31 mouse cellular contexts compared by ENCODE assay signal in the genomic region with DNA sequence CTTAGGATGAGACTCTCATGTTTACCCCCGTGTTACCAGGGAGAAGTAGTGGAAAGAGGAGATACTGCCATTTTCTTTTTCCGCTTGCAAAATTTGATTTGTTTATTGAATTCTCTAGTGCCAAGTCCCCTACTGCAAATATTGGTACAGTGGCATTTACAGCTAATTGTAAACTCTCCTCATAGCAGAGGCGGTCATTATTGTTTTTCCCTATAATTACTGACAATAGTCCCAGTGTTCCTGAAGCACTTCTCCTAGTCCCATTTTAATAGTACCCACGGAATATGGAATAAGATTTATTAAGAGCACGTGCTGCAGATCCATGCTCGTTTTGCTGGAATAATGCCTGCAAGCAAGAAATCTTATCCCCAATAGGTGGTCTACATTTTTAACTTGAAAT.
DNase-seq lines count a peak whose midpoint lies in the region; ATAC-seq and TF ChIP-seq lines count a peak whose summit lies in the region.
"Had no signal": no experiment of that assay in that cellular context is flagged by ENCODE, and none has a peak within 500 bp of the region (broad histone marks: within the 10 kb centered on the region; RNA-seq: fewer than 3 reads in every experiment).

No protein-coding gene starts in this region.

- no peaks in the 10 kb centered on the region for H3K27me3 ChIP-seq in forebrain, embryonic 13.5 days
- H3K27me3 ChIP-seq in forebrain, embryonic 10.5 days (ENCODE audit: poor library complexity, severe bottlenecking), result no peaks in the 10 kb centered on the region
- H3K27me3 ChIP-seq in hindbrain, embryonic 15.5 days, result no peaks in the 10 kb centered on the region
- H3K27me3 ChIP-seq in hindbrain, embryonic 10.5 days (ENCODE audit: insufficient read depth, poor library complexity, severe bottlenecking), result no peaks in the 10 kb centered on the region
- no peaks in the 10 kb centered on the region for H3K27me3 ChIP-seq in neural tube, embryonic 14.5 days (ENCODE audit: control insufficient read depth, insufficient read depth, low read length)
- H3K27me3 ChIP-seq: CH12.LX; embryonic facial prominence, embryonic 15.5 days; heart, embryonic 12.5 days; kidney, embryonic 15.5 days; limb, embryonic 13.5 days; liver, embryonic 12.5 days; midbrain, embryonic 12.5 days; stomach, embryonic 15.5 days had no signal

- WGBS in forebrain, embryonic 13.5 days, result 48% methylated on average over 6 of the region's 6 CpGs
- 85% methylated on average over 6 of the region's 6 CpGs for WGBS in forebrain, embryonic 10.5 days
- WGBS in hindbrain, embryonic 15.5 days, result 43% methylated on average over 6 of the region's 6 CpGs
- 84% methylated on average over 6 of the region's 6 CpGs for WGBS in hindbrain, embryonic 10.5 days
- WGBS in neural tube, embryonic 14.5 days, result 39% methylated on average over 6 of the region's 6 CpGs

- H3K27ac ChIP-seq in forebrain, embryonic 13.5 days, result no peak overlapping the region
- H3K27ac ChIP-seq in forebrain, embryonic 10.5 days, result no peak overlapping the region
- H3K27ac ChIP-seq in hindbrain, embryonic 15.5 days (replicated peaks), result no peak overlapping the region
- H3K27ac ChIP-seq in hindbrain, embryonic 10.5 days, result no peak overlapping the region
- no peak overlapping the region for H3K27ac ChIP-seq in neural tube, embryonic 14.5 days (ENCODE audit: low read depth, low read length)
- H3K27ac ChIP-seq: embryonic facial prominence, embryonic 10.5 days; embryonic facial prominence, embryonic 15.5 days; gastrocnemius, adult 2 months; heart, adult 2 months; kidney, embryonic 15.5 days; limb, embryonic 13.5 days; liver, embryonic 12.5 days; midbrain, embryonic 12.5 days; stomach, embryonic 15.5 days had no signal

- H3K4me2 ChIP-seq in forebrain, embryonic 13.5 days, result no peak overlapping the region
- no peak overlapping the region for H3K4me2 ChIP-seq in hindbrain, embryonic 15.5 days
- no peak overlapping the region for H3K4me2 ChIP-seq in neural tube, embryonic 14.5 days (ENCODE audit: low read depth, low read length)
- H3K4me2 ChIP-seq: embryonic facial prominence, embryonic 15.5 days; heart, embryonic 12.5 days; kidney, embryonic 15.5 days; limb, embryonic 13.5 days; liver, embryonic 12.5 days; midbrain, embryonic 12.5 days; stomach, embryonic 15.5 days had no signal

- no peaks in the 10 kb centered on the region for H3K9me3 ChIP-seq in forebrain, embryonic 13.5 days (replicated peaks)
- no peaks in the 10 kb centered on the region for H3K9me3 ChIP-seq in forebrain, embryonic 10.5 days
- no peaks in the 10 kb centered on the region for H3K9me3 ChIP-seq in hindbrain, embryonic 15.5 days
- H3K9me3 ChIP-seq in hindbrain, embryonic 10.5 days, result no peaks in the 10 kb centered on the region
- no peaks in the 10 kb centered on the region for H3K9me3 ChIP-seq in neural tube, embryonic 14.5 days (ENCODE audit: control insufficient read depth, low read length)
- H3K9me3 ChIP-seq: embryonic facial prominence, embryonic 10.5 days; embryonic facial prominence, embryonic 15.5 days; heart, embryonic 12.5 days; kidney, embryonic 15.5 days; limb, embryonic 13.5 days; liver, embryonic 12.5 days; midbrain, embryonic 12.5 days; stomach, embryonic 15.5 days had no signal

- peaks cover 22% of the 10 kb centered on the region for H3K4me1 ChIP-seq in forebrain, embryonic 13.5 days
- peaks cover 16% of the 10 kb centered on the region for H3K4me1 ChIP-seq in forebrain, embryonic 10.5 days
- peaks cover 12% of the 10 kb centered on the region; the same call in 1 of the 2 replicates for H3K4me1 ChIP-seq in hindbrain, embryonic 15.5 days (replicated peaks)
- no peaks in the 10 kb centered on the region for H3K4me1 ChIP-seq in hindbrain, embryonic 10.5 days (replicated peaks)
- H3K4me1 ChIP-seq in neural tube, embryonic 14.5 days (ENCODE audit: control insufficient read depth, insufficient read depth, low read length), result no peaks in the 10 kb centered on the region; the same call in 1 of the 2 replicates
- H3K4me1 ChIP-seq: embryonic facial prominence, embryonic 15.5 days; heart, embryonic 12.5 days; kidney, embryonic 15.5 days; limb, embryonic 13.5 days; liver, embryonic 12.5 days; stomach, embryonic 15.5 days had no signal

- no peak for TF ChIP-seq POLR2A in brain, embryonic 14.5 days (IDR thresholded peaks at IDR 0.05; ENCODE audit: borderline replicate concordance, extremely low read depth, insufficient read depth, insufficient read length, poor library complexity, severe bottlenecking)

- H3K9ac ChIP-seq in forebrain, embryonic 13.5 days, result no peak overlapping the region
- H3K9ac ChIP-seq in hindbrain, embryonic 15.5 days, result no peak overlapping the region
- H3K9ac ChIP-seq in neural tube, embryonic 14.5 days (replicated peaks; ENCODE audit: low read depth, low read length), result no peak overlapping the region
- H3K9ac ChIP-seq: embryonic facial prominence, embryonic 15.5 days; heart, embryonic 12.5 days; kidney, embryonic 15.5 days; limb, embryonic 13.5 days; liver, embryonic 12.5 days; liver, postnatal 0 days; midbrain, embryonic 12.5 days; stomach, embryonic 15.5 days had no signal

- no peak for TF ChIP-seq CTCF in brain, embryonic 14.5 days (IDR thresholded peaks at IDR 0.05; ENCODE audit: borderline replicate concordance, extremely low read depth, insufficient read depth, insufficient read length)

- no peak for DNase-seq in forebrain, embryonic 10.5 days (ENCODE audit: extremely low spot score, low spot score)
- DNase-seq in hindbrain, embryonic 10.5 days (ENCODE audit: low spot score), result no peak
- DNase-seq in brain, embryonic 14.5 days (ENCODE audit: low read depth), result peak; percentile 46
- DNase-seq in frontal cortex, postnatal 14 days (ENCODE audit: low spot score in 2 of 2), result no peak
- DNase-seq: adrenal gland, adult 2 months; adrenal gland, postnatal 36 days; cerebellum, adult 8-10 months; cerebellum, postnatal 25 days; gastrocnemius, adult 2 months; gastrocnemius, postnatal 36 days; heart, adult 2 months; heart, postnatal 4 days; kidney, adult 18-20 months; kidney, postnatal 25 days; liver, postnatal 0 days; lung, postnatal 36 days; right cerebral cortex, postnatal 25 days had no signal

- ATAC-seq in forebrain, embryonic 13.5 days, result peak; percentile 52
- 0 out of 2 replicates have a peak, but pooled peaks have one; percentile 48 for ATAC-seq in hindbrain, embryonic 15.5 days (ENCODE audit: low FRiP score, low read depth)
- ATAC-seq in neural tube, embryonic 14.5 days (ENCODE audit: low read depth), result peak; percentile 80
- ATAC-seq: activated CD4-positive, CD25-positive, alpha-beta regulatory T cell, adult 4 months; liver, embryonic 12.5 days; liver, postnatal 0 days had no signal

- no peak overlapping the region for H3K4me3 ChIP-seq in forebrain, embryonic 13.5 days
- no peak overlapping the region for H3K4me3 ChIP-seq in forebrain, embryonic 10.5 days
- H3K4me3 ChIP-seq in hindbrain, embryonic 15.5 days, result no peak overlapping the region
- no peak overlapping the region for H3K4me3 ChIP-seq in hindbrain, embryonic 10.5 days
- no peak overlapping the region for H3K4me3 ChIP-seq in neural tube, embryonic 14.5 days (ENCODE audit: low read depth, low read length)
- H3K4me3 ChIP-seq: embryonic facial prominence, embryonic 10.5 days; embryonic facial prominence, embryonic 15.5 days; gastrocnemius, adult 2 months; heart, adult 2 months; heart, embryonic 12.5 days; kidney, embryonic 15.5 days; limb, embryonic 13.5 days; liver, embryonic 12.5 days; midbrain, embryonic 12.5 days; myocyte; stomach, embryonic 15.5 days had no signal

- no peaks in the 10 kb centered on the region for H3K36me3 ChIP-seq in forebrain, embryonic 13.5 days (ENCODE audit: poor library complexity, severe bottlenecking)
- H3K36me3 ChIP-seq in forebrain, embryonic 10.5 days (replicated peaks), result no peaks in the 10 kb centered on the region
- H3K36me3 ChIP-seq in hindbrain, embryonic 15.5 days, result no peaks in the 10 kb centered on the region
- no peaks in the 10 kb centered on the region for H3K36me3 ChIP-seq in hindbrain, embryonic 10.5 days
- H3K36me3 ChIP-seq in neural tube, embryonic 14.5 days (ENCODE audit: control insufficient read depth, insufficient read depth, low read length), result no peaks in the 10 kb centered on the region
- H3K36me3 ChIP-seq: embryonic facial prominence, embryonic 10.5 days; embryonic facial prominence, embryonic 15.5 days; heart, embryonic 12.5 days; kidney, embryonic 15.5 days; limb, embryonic 13.5 days; liver, embryonic 12.5 days; midbrain, embryonic 12.5 days; stomach, embryonic 15.5 days had no signal
